Mouse (Mus musculus) kidney, adult 2 months (tissue): Measurements from ENCODE around the gene Gm21028. TPM values are rescaled to one million over a fixed set of nuclear protein-coding genes. Genes with fewer than 3 reads are reported as not detected.
"Not testable (repeated sequence)": the region's sequence is repeated elsewhere in the genome, so short reads cannot be mapped to it uniquely, and the experiment has no call there.

Source experiments
- DNase-seq: peaks from one replicate; pipeline ENCODE4 v3.0.0; 2021
- H3K27ac ChIP-seq: fragments of 200-500 bp; 2 replicates; pipeline ENCODE4 v1.5.1; 2012; ENCODE audit warnings: low read depth, low read length, control low read depth, inconsistent platforms; ENCODE audit not compliant: insufficient read depth
- H3K27me3 ChIP-seq: fragments of 200-500 bp; replicated peaks from 2 replicates; pipeline ENCODE4 v1.6.1; 2012; ENCODE audit warnings: mild to moderate bottlenecking, moderate library complexity, low read length, inconsistent platforms; ENCODE audit not compliant: control insufficient read depth, insufficient read depth
- H3K36me3 ChIP-seq: fragments of 200-500 bp; 2 replicates; pipeline ENCODE4 v1.6.1; 2012; ENCODE audit warnings: mild to moderate bottlenecking, moderate library complexity, low read length, inconsistent platforms; ENCODE audit not compliant: control insufficient read depth, insufficient read depth
- H3K4me1 ChIP-seq: fragments of 200-500 bp; 2 replicates; pipeline ENCODE4 v1.6.1; 2011; ENCODE audit warnings: low read length; ENCODE audit not compliant: control insufficient read depth, insufficient read depth
- H3K4me3 ChIP-seq: fragments of 200-500 bp; 2 replicates; pipeline ENCODE4 v1.5.1; 2011; ENCODE audit warnings: mild to moderate bottlenecking, low read depth, low read length, control low read depth; ENCODE audit not compliant: insufficient read depth
- CTCF ChIP-seq: fragments of 200-500 bp; conservative IDR thresholded peaks from 2 replicates; pipeline ENCODE4 v1.5.1; 2011; ENCODE audit warnings: low read depth, mild to moderate bottlenecking, control low read depth, low read length, moderate library complexity, mixed read lengths; ENCODE audit not compliant: insufficient read depth, insufficient read length
- POLR2A ChIP-seq: fragments of 200-500 bp; IDR thresholded peaks from one replicate; pipeline ENCODE4 v1.6.1; 2011; ENCODE audit warnings: low read depth, low read length, control low read depth
- WGBS: fragments of 180-500 bp; shearing (Covaris S2); methylation state at CpG from one replicate; pipeline ENCODE4 v1.1.7; 2018; 5-methylcytosine and 5-hydroxymethylcytosine counted together
- polyA plus RNA-seq: library from polyadenylated mRNA; depleted of rRNA; stranded (reverse); fragments of >200 nt; gene quantifications from 2 replicates; pipeline ENCODE4 v1.2.3, GENCODE M21; 2012; rRNA removed

Gm21028 gene
- polyA plus RNA-seq: not detected in 2 replicates

DNA sequence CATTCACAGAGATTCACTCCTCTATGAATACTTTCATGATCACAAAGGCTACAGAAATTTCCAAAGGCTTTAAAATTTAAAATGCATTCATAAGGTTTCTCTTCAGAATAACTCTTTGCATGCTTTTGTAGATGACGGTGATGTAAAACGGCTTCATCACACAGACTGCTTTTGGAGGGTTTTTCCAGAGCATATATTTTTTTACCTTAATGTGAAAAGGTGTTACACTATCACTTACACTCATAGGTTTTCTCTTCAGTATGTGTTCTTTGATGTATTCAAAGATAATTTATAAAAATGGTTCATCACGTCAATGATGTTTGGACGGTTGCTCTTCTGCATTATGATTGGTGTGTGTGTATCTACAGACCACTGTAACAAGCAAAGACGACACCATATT, at the start of gene Gm21028:
TSS of gene Gm21028 (minus strand) at position 101 of the 400 bp plus-strand sequence.
- TF ChIP-seq CTCF: no peak

DNA sequence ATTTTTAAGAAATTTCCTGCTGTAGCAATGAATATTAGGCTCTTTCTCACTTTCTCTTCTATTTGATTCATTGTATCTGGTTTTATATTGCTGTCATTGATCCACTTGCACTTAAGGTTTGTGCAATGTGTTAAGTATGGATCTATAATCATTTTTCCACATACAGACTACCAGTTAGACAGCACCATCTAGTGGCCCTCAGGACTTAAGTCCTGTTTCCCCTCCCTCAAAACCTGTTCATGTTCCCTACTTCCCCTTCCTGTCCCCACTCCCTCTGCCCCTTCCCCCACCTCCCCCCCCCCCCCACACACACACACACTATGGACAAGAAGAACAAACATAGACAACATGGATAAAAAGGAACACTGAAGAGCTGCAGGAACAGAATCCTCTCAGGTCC, 17.3 kb upstream of the Gm21028 start:
- not testable (repeated sequence) for H3K36me3 ChIP-seq, H3K27me3 ChIP-seq, H3K27ac ChIP-seq, DNase-seq, H3K4me3 ChIP-seq, H3K4me1 ChIP-seq

More for the DNA sequence above, at the start of gene Gm21028:
- Histone ChIP-seq H3K4me1 (no peaks in the 10 kb centered on the region), H3K4me3 (no peak within 1 kb of the TSS), H3K27me3 (no peaks in the 10 kb centered on the region), H3K27ac (no peak within 1 kb of the TSS), H3K36me3 (no peaks in the 10 kb centered on the region)
- 93% methylated on average over 5 of the region's 5 CpGs for WGBS
- DNase-seq: no peak

DNA sequence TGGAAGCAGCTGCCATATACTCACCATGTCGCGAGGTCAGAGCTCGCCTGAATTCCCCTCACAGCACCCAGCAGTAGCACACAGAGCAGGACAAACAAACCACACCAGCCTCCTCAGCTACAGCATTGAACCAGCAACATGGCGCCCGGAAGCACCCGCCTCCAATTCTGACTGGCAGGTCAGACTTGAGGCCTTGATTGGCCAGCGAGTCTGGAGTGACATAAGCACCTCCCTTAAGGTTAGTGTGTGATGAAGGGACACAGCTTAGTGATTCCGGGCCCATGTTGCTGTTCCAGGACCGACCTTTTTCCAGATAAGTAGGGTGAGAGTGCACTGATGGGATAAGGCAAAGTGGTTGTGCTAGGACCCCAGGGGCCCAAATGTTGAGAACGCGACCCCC, 14.0 kb upstream of the Gm21028 start, which contains the start of gene Zfp977:
TSS of gene Zfp977 (minus strand) at position 135 of the 400 bp plus-strand sequence.
- H3K4me1 ChIP-seq, H3K27me3 ChIP-seq, H3K36me3 ChIP-seq, DNase-seq, H3K27ac ChIP-seq, H3K4me3 ChIP-seq: not testable (repeated sequence)
- WGBS: 89% methylated on average over 11 of the region's 11 CpGs

DNA sequence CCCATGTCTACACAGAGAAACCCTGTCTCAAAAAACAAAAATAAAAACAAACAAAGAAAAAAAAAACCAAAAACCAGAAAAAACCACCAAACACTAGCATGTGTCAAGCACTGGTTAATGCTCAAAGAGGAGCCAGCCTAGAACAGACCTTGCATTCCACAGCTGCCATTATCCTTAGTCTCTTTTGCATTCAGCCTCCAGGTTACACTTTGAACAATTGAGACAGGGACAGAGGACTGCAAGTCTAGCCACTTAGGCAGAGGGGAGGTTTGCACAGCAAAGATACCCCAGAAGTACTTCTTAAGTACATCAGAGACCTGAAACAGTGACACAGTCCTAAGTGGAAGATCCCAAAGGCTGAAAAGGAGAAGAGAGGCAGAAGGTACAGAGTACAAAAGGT, 12.9 kb upstream of the Gm21028 start:
- DNase-seq, H3K4me1 ChIP-seq, H3K4me3 ChIP-seq, H3K27me3 ChIP-seq, H3K36me3 ChIP-seq, H3K27ac ChIP-seq: not testable (repeated sequence)

DNA sequence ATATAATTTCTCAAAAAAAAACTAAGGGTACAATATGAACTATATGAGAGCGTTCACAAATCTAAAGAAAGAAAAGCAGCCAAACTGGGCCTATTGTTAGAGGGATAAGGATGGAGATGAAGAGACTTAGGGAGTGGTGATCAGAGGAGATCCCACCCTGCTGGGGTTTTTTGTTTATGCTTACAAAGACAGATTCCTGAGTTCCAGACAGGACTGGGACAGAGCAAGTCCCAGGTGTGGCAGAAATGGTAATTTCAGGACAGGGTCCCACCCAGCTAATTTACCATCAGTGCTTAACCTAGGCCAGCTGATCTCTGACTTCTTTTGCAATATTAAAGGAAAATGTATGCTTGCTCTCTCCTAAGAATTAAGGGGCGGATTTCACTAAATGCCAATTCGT, 26.6 kb downstream of the Gm21028 start:
- H3K4me3 ChIP-seq: no peak overlapping the region
- H3K27me3 ChIP-seq: no peaks in the 10 kb centered on the region
- no peaks in the 10 kb centered on the region for H3K4me1 ChIP-seq
- no peak overlapping the region for H3K27ac ChIP-seq
- no peak for TF ChIP-seq POLR2A
- no peak for TF ChIP-seq CTCF
- WGBS: 77% methylated on average over 3 of the region's 3 CpGs
- H3K36me3 ChIP-seq: no peaks in the 10 kb centered on the region
- no peak for DNase-seq

Other genes with a start within 250 kb of the Gm21028 start
- not detected in 2 replicates for gene 4933421I07Rik, start 130.5 kb downstream of the Gm21028 start, polyA plus RNA-seq
- 3.3 and 5.0 TPM in 2 replicates for gene Zfp141, start 72.8 kb downstream of the Gm21028 start, polyA plus RNA-seq
- 0.19 TPM in 1 of 2 replicates, not detected in the other for gene Zfp977, start 14.0 kb upstream of the Gm21028 start, polyA plus RNA-seq
- gene Zfp976, start 64.0 kb upstream of the Gm21028 start, polyA plus RNA-seq: 0.31 and 0.47 TPM in 2 replicates
- gene Zfp975, start 114.2 kb upstream of the Gm21028 start, polyA plus RNA-seq: 0.37 and 0.59 TPM in 2 replicates
- gene Gm17067, start 148.4 kb upstream of the Gm21028 start, polyA plus RNA-seq: not detected in 2 replicates
- gene Vmn2r62, start 214.9 kb upstream of the Gm21028 start, polyA plus RNA-seq: not detected in 2 replicates